Mouse (Mus musculus): ENCODE measurements around the gene Mup18. TPM values are rescaled to one million over a fixed set of nuclear protein-coding genes. Genes with fewer than 3 reads are reported as not detected.
"Not testable (repeated sequence)": the region's sequence is repeated elsewhere in the genome, so short reads cannot be mapped to it uniquely, and the experiment has no call there.

The Mup18 gene
- total RNA-seq (2021): not detected
- long read RNA-seq, experiment 1: 0 reads
- long read RNA-seq, experiment 2: 0 reads

DNA sequence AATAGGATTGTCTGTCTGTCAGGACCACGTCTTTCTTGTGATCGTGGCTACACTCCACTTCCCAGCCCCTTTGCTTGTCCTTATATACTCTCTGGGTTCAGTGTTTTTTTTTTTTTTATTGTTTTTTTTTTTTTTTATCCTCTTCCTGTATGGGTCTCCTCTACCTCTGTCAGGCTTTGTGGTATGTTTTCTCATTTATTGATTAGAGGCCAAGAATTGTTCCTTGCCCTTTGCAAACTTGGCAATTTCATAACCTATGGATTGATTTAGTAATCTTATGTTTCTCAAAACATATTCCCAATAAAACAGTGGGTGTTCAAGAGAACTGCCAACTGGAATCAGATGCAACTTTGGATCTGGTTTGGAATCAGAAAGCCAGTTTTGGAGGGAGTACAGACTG is at the start of gene Mup18:
Gene Mup18, minus strand, starts transcription at position 101 of the 400 bp plus-strand sequence.
- DNase-seq (ENCODE audit: low spot score in 2 of 2): not testable (repeated sequence)

DNA sequence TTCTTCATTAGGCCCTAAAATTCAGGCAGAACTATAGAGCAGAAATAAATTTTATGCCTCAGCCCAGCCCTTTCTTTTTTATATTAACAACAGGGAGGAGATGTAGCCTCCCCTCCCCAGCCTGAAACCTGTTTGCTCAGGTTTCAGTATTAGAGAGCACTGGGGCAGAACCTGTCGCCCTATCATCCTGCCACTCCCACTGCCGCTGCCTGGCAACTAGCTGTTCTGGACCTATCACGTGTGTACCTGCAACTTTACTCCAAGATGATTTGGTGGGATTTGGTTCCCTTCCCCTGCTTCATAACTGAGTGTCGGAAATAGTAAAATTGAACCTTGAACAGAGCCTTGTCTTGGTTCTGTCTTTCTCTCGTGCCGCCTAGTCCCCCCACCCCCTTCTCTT is 40.4 kb upstream of the Mup18 start:
- DNase-seq (ENCODE audit: low spot score in 2 of 2): not testable (repeated sequence)

Other genes starting within 250 kb of the Mup18 start
- gene Mup15, start 234.4 kb downstream of the Mup18 start, total RNA-seq (2021): not detected
- gene Mup16, start 154.6 kb downstream of the Mup18 start, total RNA-seq (2021): not detected
- not detected for gene Mup17, start 78.3 kb downstream of the Mup18 start, total RNA-seq (2021)
- not detected for gene Mup19, start 108.1 kb upstream of the Mup18 start, total RNA-seq (2021)
- not detected for gene Mup5, start 161.1 kb upstream of the Mup18 start, total RNA-seq (2021)